Mouse (Mus musculus) heart, embryonic 12.5 days (tissue): ENCODE data around the gene Zfp580. TPM values are rescaled to one million over a fixed set of nuclear protein-coding genes. Genes with fewer than 3 reads are reported as not detected.
"Not testable (repeated sequence)": the region's sequence is repeated elsewhere in the genome, so short reads cannot be mapped to it uniquely, and the experiment has no call there.

Source experiments
- ATAC-seq: fragments of 200-750 bp; cut with Nextera tagmentation; 2 replicates; pipeline ENCODE4 v1.8.0; 2017; ENCODE audit warnings: moderate TSS enrichment, moderate library complexity; ENCODE audit not compliant: insufficient number of reproducible peaks, low FRiP score
- H3K27ac ChIP-seq: fragments of 300-500 bp; sonication (generic); 2 replicates; pipeline ENCODE4 v1.5.1; 2016; ENCODE audit warnings: mild to moderate bottlenecking, moderate library complexity; ENCODE audit not compliant: poor library complexity, severe bottlenecking
- H3K27me3 ChIP-seq: fragments of 300-500 bp; sonication (generic); replicated peaks from 2 replicates; pipeline ENCODE4 v1.6.1; 2016; ENCODE audit warnings: mild to moderate bottlenecking, moderate library complexity
- H3K36me3 ChIP-seq: fragments of 300-500 bp; sonication (generic); 2 replicates; pipeline ENCODE4 v1.6.1; 2016; ENCODE audit warnings: mild to moderate bottlenecking, moderate library complexity
- H3K4me1 ChIP-seq: fragments of 300-500 bp; sonication (generic); replicated peaks from 2 replicates; pipeline ENCODE4 v1.6.1; 2016; ENCODE audit warnings: mild to moderate bottlenecking
- H3K4me2 ChIP-seq: fragments of 300-500 bp; sonication (generic); 2 replicates; pipeline ENCODE4 v1.6.1; 2016; ENCODE audit warnings: mild to moderate bottlenecking, moderate library complexity
- H3K4me3 ChIP-seq: fragments of 300-500 bp; sonication (generic); 2 replicates; pipeline ENCODE4 v1.5.1; 2016; ENCODE audit warnings: mild to moderate bottlenecking
- H3K9ac ChIP-seq: fragments of 300-500 bp; sonication (generic); 2 replicates; pipeline ENCODE4 v1.6.1; 2016; ENCODE audit warnings: mild to moderate bottlenecking, moderate library complexity
- H3K9me3 ChIP-seq: fragments of 300-500 bp; sonication (generic); replicated peaks from 2 replicates; pipeline ENCODE4 v1.6.1; 2016; ENCODE audit warnings: mild to moderate bottlenecking, moderate library complexity
- WGBS: fragments of 180-500 bp; shearing (Covaris S2); methylation state at CpG from one replicate; pipeline ENCODE4 v1.1.7; 2016; 5-methylcytosine and 5-hydroxymethylcytosine counted together
- polyA plus RNA-seq: library from polyadenylated mRNA; unstranded; fragments of >200 nt; fragmentation: Nextera tagmentation; extraction: Ambion mirVana; gene quantifications from 2 replicates; pipeline ENCODE4 v1.2.1, GENCODE M21; 2016

Zfp580 gene
- polyA plus RNA-seq, 1 experiment from 2014 or later: 16.6 TPM

- WGBS: 67% methylated on average over 1 of the region's 1 CpGs
- Histone ChIP-seq H3K4me2 (no peak overlapping the region), H3K27me3 (no peaks in the 10 kb centered on the region), H3K27ac (peak overlapping the region; percentile 18; the same call in 1 of the 2 replicates), H3K9ac (no peak overlapping the region), H3K9me3 (no peaks in the 10 kb centered on the region), H3K4me1 (peaks cover 3% of the 10 kb centered on the region; the same call in 1 of the 2 replicates), H3K36me3 (peaks cover 97% of the 10 kb centered on the region), H3K4me3 (no peak overlapping the region)
- peak; percentile 85 for ATAC-seq
Measured at GRCm38 (mm10) chr7:5073586-5073985, 22.2 kb downstream of the Zfp580 start.

- no peak overlapping the region for H3K9ac ChIP-seq
- no peak overlapping the region for H3K27ac ChIP-seq
- WGBS: 90% methylated on average over 5 of the region's 5 CpGs
Measured at GRCm38 (mm10) chr7:5074984-5075383, 23.6 kb downstream of the Zfp580 start.

DNA sequence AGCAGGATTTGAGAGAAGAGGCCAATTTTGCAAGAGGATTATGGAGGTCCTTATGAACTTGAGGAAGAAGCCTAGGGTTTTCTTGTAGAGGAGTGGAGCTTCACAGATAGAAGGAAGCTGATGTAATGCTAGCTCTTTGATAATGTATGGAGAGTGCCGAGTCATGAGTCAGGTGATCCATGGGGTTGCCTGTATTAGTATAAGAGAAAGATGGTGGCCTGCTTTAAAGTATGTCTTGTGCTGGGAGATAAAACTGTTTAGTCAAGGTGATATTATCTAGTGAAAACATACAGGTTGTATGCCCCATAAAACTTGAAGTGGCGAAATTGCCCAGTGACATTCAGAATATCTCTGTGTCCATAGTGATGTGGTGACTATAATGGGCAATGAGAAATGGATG, 25.6 kb downstream of the Zfp580 start:
- Histone ChIP-seq H3K27ac (no peak overlapping the region), H3K9me3 (no peaks in the 10 kb centered on the region), H3K27me3 (no peaks in the 10 kb centered on the region), H3K36me3 (peaks cover 70% of the 10 kb centered on the region), H3K9ac (no peak overlapping the region), H3K4me1 (peaks cover 11% of the 10 kb centered on the region), H3K4me3 (no peak overlapping the region), H3K4me2 (no peak overlapping the region)
- peak; percentile 26; the same call in 1 of the 2 replicates for ATAC-seq
- WGBS: 78% methylated on average over 2 of the region's 2 CpGs

More at GRCm38 (mm10) chr7:5074984-5075383, 23.6 kb downstream of the Zfp580 start:
- no peak overlapping the region for H3K4me2 ChIP-seq
- ATAC-seq: no peak
- peaks cover 3% of the 10 kb centered on the region; the same call in 1 of the 2 replicates for H3K4me1 ChIP-seq
- no peaks in the 10 kb centered on the region for H3K9me3 ChIP-seq
- H3K27me3 ChIP-seq: no peaks in the 10 kb centered on the region
- H3K4me3 ChIP-seq: no peak overlapping the region
- peaks cover 88% of the 10 kb centered on the region for H3K36me3 ChIP-seq

GRCm38 (mm10) chr7:5079365-5080009, 28.1 kb downstream of the Zfp580 start:
- H3K4me2 ChIP-seq: peak overlapping the region; percentile 86
- peaks cover 28% of the 10 kb centered on the region for H3K4me1 ChIP-seq
- peak overlapping the region; percentile 98 for H3K4me3 ChIP-seq
- not testable (repeated sequence) for H3K27me3 ChIP-seq, H3K9me3 ChIP-seq
- peaks cover 58% of the 10 kb centered on the region for H3K36me3 ChIP-seq
- peak; percentile 22; the same call in 1 of the 2 replicates for ATAC-seq
- peak overlapping the region; percentile 98 for H3K9ac ChIP-seq
- 49% methylated on average over 11 of the region's 13 CpGs for WGBS
- H3K27ac ChIP-seq: peak overlapping the region; percentile 96

DNA sequence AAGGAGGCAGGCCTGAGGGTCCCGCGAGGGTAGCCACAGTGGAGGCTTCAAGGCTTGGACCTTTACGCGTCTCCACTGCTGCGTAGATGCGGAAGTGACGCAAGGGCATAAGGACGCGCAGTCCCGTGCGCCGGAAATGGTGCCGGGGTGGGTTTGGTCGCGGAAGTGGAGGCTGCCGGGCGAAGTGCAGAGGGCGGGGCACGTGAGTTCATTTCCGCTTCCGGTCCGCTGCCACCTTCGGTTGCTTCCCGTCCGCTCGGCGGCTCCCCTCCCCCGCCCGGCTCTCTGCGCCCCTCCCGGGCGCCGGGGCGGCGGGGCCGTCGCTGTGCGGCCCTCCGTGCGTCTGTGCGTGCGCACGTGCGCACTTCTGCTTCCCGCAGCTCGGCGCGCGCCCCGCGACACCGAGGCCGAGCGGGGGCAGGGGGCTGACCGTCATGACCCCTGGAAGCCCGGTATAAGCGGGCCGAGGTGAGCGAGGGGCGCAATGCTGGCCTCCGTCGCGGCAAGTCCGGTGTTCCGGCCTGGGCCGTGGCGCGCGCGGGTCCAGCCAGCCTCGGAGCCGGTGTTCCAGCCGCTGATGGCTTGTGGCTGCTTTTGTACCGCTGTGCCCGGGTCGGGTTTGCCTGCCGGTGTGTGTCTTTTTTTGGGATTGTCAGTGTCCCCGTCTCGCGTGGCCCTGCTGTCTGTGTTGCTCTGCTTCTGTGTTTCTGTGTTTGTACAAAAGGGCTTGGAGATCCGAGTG, 28.8 kb downstream of the Zfp580 start, which contains the start of gene Epn1:
TSS of gene Epn1 (plus strand) at position 226 of the 742 bp plus-strand sequence.
- WGBS: under 1% methylated on average over 79 of the region's 81 CpGs
- ATAC-seq: peak; percentile 95
- H3K36me3 ChIP-seq: peaks cover 57% of the 10 kb centered on the region
- H3K27ac ChIP-seq: peak within 1 kb of the TSS; percentile 96
- H3K4me1 ChIP-seq: peaks cover 35% of the 10 kb centered on the region
- H3K4me2 ChIP-seq: peak within 1 kb of the TSS; percentile 86
- H3K27me3 ChIP-seq: no peaks in the 10 kb centered on the region
- no peaks in the 10 kb centered on the region for H3K9me3 ChIP-seq
- H3K9ac ChIP-seq: peak within 1 kb of the TSS; percentile 98
- H3K4me3 ChIP-seq: peak within 1 kb of the TSS; percentile 98

- H3K36me3 ChIP-seq: peaks cover 58% of the 10 kb centered on the region
- peak overlapping the region; percentile 86 for H3K4me2 ChIP-seq
- H3K9me3 ChIP-seq: no peaks in the 10 kb centered on the region
- H3K4me3 ChIP-seq: peak overlapping the region; percentile 98
- H3K9ac ChIP-seq: peak overlapping the region; percentile 98
- H3K27ac ChIP-seq: peak overlapping the region; percentile 96
- ATAC-seq: no peak
- 11% methylated on average over 6 of the region's 6 CpGs for WGBS
- no peaks in the 10 kb centered on the region for H3K27me3 ChIP-seq
- peaks cover 39% of the 10 kb centered on the region for H3K4me1 ChIP-seq
Measured at GRCm38 (mm10) chr7:5080815-5081214, 29.5 kb downstream of the Zfp580 start.

DNA sequence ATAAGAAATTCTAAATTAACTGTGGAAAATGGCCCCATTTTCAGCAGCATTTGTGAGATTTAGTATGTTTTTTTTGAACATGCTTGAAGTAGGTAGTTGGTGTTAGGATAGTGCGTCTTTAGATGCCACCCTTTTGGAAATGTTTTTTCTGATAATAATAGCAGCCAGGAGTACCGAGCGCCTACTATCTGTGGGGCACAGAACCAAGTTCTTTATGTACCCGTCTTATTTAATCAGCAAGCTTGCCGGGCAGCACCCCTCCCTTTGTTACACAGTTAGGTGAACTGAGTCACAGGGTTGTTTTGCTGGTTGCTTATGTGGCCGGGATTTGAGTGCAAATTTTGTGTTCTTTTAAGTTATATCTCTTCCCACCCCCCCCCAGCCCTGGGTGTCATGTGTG, 29.9 kb downstream of the Zfp580 start:
- no peak for ATAC-seq
- H3K4me2 ChIP-seq: peak overlapping the region; percentile 86
- no peaks in the 10 kb centered on the region for H3K9me3 ChIP-seq
- peaks cover 41% of the 10 kb centered on the region for H3K4me1 ChIP-seq
- H3K36me3 ChIP-seq: peaks cover 59% of the 10 kb centered on the region
- no peak overlapping the region for H3K27ac ChIP-seq
- peak overlapping the region; percentile 98 for H3K9ac ChIP-seq
- no peaks in the 10 kb centered on the region for H3K27me3 ChIP-seq
- 48% methylated on average over 6 of the region's 6 CpGs for WGBS
- H3K4me3 ChIP-seq: peak overlapping the region; percentile 98

DNA sequence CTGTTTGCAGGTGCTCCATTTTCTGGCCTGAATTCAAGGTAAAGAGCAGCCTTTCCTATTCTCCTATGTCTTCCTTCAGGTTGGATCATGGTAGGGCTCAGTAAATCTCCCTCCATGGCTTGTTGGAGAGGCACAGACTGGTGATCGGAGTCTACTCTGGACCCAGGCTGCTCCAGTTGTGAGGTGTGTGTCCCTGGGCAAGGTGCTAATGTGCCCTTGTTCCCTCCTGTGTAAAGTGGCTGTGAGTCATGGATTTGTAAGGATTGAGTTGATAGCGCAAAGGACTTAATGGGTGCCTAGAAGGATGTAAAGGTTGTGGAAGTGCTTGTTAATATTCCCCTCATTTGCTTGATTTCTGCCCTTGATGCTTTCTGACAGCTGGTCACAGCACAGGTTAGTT, 30.6 kb downstream of the Zfp580 start:
- Histone ChIP-seq H3K9ac (peak overlapping the region; percentile 98; the same call in 1 of the 2 replicates), H3K9me3 (no peaks in the 10 kb centered on the region), H3K4me3 (peak overlapping the region; percentile 98), H3K27me3 (no peaks in the 10 kb centered on the region), H3K4me2 (peak overlapping the region; percentile 86), H3K4me1 (peaks cover 38% of the 10 kb centered on the region), H3K36me3 (peaks cover 55% of the 10 kb centered on the region), H3K27ac (no peak overlapping the region)
- ATAC-seq: no peak
- 96% methylated on average over 2 of the region's 2 CpGs for WGBS

GRCm38 (mm10) chr7:5083325-5084105, 32.2 kb downstream of the Zfp580 start:
- Histone ChIP-seq H3K4me2 (no peak overlapping the region), H3K4me1 (peaks cover 38% of the 10 kb centered on the region), H3K27me3 (no peaks in the 10 kb centered on the region), H3K9ac (no peak overlapping the region), H3K4me3 (no peak overlapping the region), H3K36me3 (peaks cover 49% of the 10 kb centered on the region), H3K9me3 (no peaks in the 10 kb centered on the region), H3K27ac (no peak overlapping the region)
- no peak for ATAC-seq
- WGBS: 91% methylated on average over 18 of the region's 18 CpGs

DNA sequence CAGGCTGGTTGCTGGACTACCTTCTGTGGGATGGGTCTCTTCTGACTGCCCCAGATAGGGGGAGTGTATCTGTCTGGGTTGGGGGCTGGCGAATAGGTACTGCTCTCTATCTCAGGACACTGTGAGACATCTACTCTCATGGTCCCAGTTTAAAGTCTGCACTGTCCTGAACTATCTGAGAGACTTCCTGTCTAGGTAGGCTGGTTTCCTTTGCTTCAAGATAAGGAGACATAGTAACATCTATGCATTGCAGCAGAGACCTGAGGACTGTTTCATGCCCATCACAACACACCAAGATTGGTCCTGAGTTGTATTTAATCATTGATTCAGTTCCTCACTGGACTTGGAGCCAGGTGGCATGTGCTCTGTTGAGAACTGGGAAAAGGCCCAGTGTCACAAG, 34.2 kb downstream of the Zfp580 start:
- Histone ChIP-seq H3K4me2 (no peak overlapping the region), H3K36me3 (peaks cover 58% of the 10 kb centered on the region), H3K9ac (no peak overlapping the region), H3K27me3 (no peaks in the 10 kb centered on the region), H3K4me3 (no peak overlapping the region), H3K27ac (no peak overlapping the region), H3K4me1 (peaks cover 38% of the 10 kb centered on the region), H3K9me3 (no peaks in the 10 kb centered on the region)
- ATAC-seq: no peak
- WGBS: 61% methylated on average over 1 of the region's 1 CpGs
